Mouse (Mus musculus) heart, postnatal 0 days (tissue): Measurements from ENCODE around the gene Ankar.

ENCODE experiments used
- CTCF ChIP-seq: IDR thresholded peaks from 2 replicates; pipeline ENCODE4 v1.5.1; 2016; ENCODE audit warnings: antibody characterized with exemption, control low read depth, low read depth
- EP300 ChIP-seq: IDR thresholded peaks from 2 replicates; pipeline ENCODE4 v1.6.1; 2016; ENCODE audit warnings: antibody characterized with exemption, low read depth

DNA sequence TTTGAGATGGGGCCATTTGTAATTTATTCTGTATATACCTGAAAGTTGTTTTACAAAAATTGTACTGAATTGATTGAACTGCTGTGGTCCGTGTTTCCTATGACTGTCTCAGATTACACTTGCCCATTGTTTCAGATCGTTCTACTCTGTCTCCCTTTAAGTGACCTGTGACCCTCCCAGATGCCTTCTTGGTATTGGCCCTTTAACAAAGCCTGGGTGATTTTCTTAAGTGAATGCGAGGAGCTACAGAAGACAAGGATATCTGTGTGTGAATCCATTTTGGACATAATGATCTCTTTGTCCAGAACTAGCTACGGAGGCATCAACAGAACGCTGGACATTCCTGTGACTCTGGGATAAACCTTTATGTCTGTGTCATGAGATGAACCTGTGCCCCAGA lies 65.2 kb downstream of the Ankar start:
- TF ChIP-seq CTCF (no peak), EP300 (no peak)
